Mouse (Mus musculus): ENCODE measurements around the gene Ets1. TPM values are rescaled to one million over a fixed set of nuclear protein-coding genes. Genes with fewer than 3 reads are reported as not detected.

The Ets1 gene
- total RNA-seq, 2 experiments from 2014 or later, result 119 to 154 TPM

Other genes with a start within 250 kb of the Ets1 start
- gene Fli1, start 93.4 kb upstream of the Ets1 start, total RNA-seq (2021), result 10 to 100 TPM; 41.1 to 47.5 TPM

Measured in heart, postnatal 10 days (tissue).